Mouse (Mus musculus) heart, embryonic 15.5 days (tissue): Measurements from ENCODE around the gene Pias1. TPM values are rescaled to one million over a fixed set of nuclear protein-coding genes. Genes with fewer than 3 reads are reported as not detected.
A peak's percentile ranks its signal among the peaks of the same experiment; 100 is the strongest.
"Not testable (repeated sequence)": the region's sequence is repeated elsewhere in the genome, so short reads cannot be mapped to it uniquely, and the experiment has no call there.

Experiments used
- ATAC-seq: fragments of 200-750 bp; cut with Nextera tagmentation; replicated peaks from 2 replicates; pipeline ENCODE4 v1.8.0; 2017; ENCODE audit warnings: low read depth, moderate TSS enrichment; ENCODE audit not compliant: insufficient number of reproducible peaks, insufficient read depth, low FRiP score
- H3K27ac ChIP-seq: fragments of 300-500 bp; sonication (generic); 2 replicates; pipeline ENCODE4 v1.5.1; 2015; ENCODE audit warnings: mild to moderate bottlenecking, inconsistent platforms
- H3K27me3 ChIP-seq: fragments of 300-500 bp; sonication (generic); 2 replicates; pipeline ENCODE4 v1.6.1; 2015; ENCODE audit warnings: inconsistent platforms
- H3K36me3 ChIP-seq: fragments of 300-500 bp; sonication (generic); 2 replicates; pipeline ENCODE4 v1.6.1; 2015; ENCODE audit warnings: mild to moderate bottlenecking, inconsistent platforms
- H3K4me1 ChIP-seq: fragments of 300-500 bp; sonication (generic); replicated peaks from 2 replicates; pipeline ENCODE4 v1.6.1; 2015; ENCODE audit warnings: inconsistent platforms
- H3K4me2 ChIP-seq: fragments of 300-500 bp; sonication (generic); 2 replicates; pipeline ENCODE4 v1.6.1; 2015; ENCODE audit warnings: inconsistent platforms, mild to moderate bottlenecking, moderate library complexity
- H3K4me3 ChIP-seq: fragments of 300-500 bp; sonication (generic); 2 replicates; pipeline ENCODE4 v1.5.1; 2015; ENCODE audit warnings: mild to moderate bottlenecking, inconsistent platforms
- H3K9ac ChIP-seq: fragments of 300-500 bp; sonication (generic); 2 replicates; pipeline ENCODE4 v1.6.1; 2015; ENCODE audit warnings: mild to moderate bottlenecking, inconsistent platforms
- H3K9me3 ChIP-seq: fragments of 300-500 bp; sonication (generic); replicated peaks from 2 replicates; pipeline ENCODE4 v1.6.1; 2016; ENCODE audit warnings: inconsistent platforms
- WGBS: fragments of 180-500 bp; shearing (Covaris S2); methylation state at CpG from one replicate; pipeline ENCODE4 v1.1.7; 2015; ENCODE audit warnings: mixed read lengths; 5-methylcytosine and 5-hydroxymethylcytosine counted together
- polyA plus RNA-seq: library from polyadenylated mRNA; unstranded; fragments of >200 nt; fragmentation: Nextera tagmentation; extraction: Ambion mirVana; gene quantifications from 2 replicates; pipeline ENCODE4 v1.2.1, GENCODE M21; 2015

The Pias1 gene
- polyA plus RNA-seq, 1 experiment from 2014 or later, result 39.2 TPM

DNA sequence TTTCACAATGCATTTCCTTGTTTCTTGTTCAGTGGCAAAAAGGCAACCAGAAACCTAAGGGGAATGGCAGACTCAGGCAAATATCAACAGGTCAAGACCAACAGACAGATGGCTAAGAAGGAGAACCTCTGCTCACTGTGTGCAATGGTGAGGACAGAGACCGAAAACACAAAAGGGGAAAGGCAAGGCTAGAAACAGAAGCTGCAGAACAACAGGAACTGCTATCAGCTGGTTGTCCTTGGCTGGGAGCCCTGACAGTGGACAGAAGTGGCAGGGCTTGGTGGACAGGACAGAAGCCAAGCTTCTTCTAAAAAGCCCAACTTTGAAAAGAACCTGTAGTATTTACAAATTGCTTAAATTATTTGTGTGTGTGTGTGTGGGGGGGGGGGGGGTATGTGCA lies 93.2 kb downstream of the Pias1 start:
- H3K27me3 ChIP-seq, result no peaks in the 10 kb centered on the region
- H3K36me3 ChIP-seq, result peaks cover 32% of the 10 kb centered on the region
- WGBS, result 39% methylated on average over 1 of the region's 1 CpGs
- no peaks in the 10 kb centered on the region for H3K4me1 ChIP-seq
- H3K4me3 ChIP-seq, result no peak overlapping the region
- no peak overlapping the region for H3K4me2 ChIP-seq
- no peaks in the 10 kb centered on the region for H3K9me3 ChIP-seq
- no peak for ATAC-seq
- H3K9ac ChIP-seq, result no peak overlapping the region
- 0 out of 2 replicates have a peak overlapping the region, but pooled peaks have one; percentile 39 for H3K27ac ChIP-seq

DNA sequence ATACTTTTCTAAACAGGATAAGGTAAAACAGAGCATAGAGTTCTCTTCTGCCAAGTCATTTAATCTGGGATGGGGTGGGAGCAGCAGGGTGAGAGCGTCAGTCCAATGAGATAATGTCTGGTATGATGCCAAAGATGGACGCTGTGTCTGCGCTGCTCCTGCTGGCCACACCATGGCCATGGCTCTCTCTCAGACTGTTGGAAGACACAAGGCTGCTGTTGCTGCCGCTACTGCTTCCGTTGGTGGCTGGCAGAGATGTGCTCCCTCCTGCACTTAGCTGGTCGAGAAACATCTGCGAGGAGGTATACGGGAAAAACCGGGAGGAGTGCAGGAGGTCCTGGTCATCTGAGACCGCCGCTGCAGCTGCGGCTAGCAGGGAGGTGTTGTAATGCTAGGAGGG lies 105.9 kb downstream of the Pias1 start:
- Histone ChIP-seq H3K9ac (no peak overlapping the region), H3K27ac (peak overlapping the region; percentile 55), H3K4me3 (no peak overlapping the region), H3K36me3 (peaks cover 46% of the 10 kb centered on the region), H3K4me1 (peaks cover 17% of the 10 kb centered on the region), H3K9me3 (no peaks in the 10 kb centered on the region), H3K4me2 (0 out of 2 replicates have a peak overlapping the region, but pooled peaks have one; percentile 27), H3K27me3 (no peaks in the 10 kb centered on the region)
- ATAC-seq, result 0 out of 2 replicates have a peak, but pooled peaks have one; percentile 72
- 40% methylated on average over 12 of the region's 12 CpGs for WGBS

DNA sequence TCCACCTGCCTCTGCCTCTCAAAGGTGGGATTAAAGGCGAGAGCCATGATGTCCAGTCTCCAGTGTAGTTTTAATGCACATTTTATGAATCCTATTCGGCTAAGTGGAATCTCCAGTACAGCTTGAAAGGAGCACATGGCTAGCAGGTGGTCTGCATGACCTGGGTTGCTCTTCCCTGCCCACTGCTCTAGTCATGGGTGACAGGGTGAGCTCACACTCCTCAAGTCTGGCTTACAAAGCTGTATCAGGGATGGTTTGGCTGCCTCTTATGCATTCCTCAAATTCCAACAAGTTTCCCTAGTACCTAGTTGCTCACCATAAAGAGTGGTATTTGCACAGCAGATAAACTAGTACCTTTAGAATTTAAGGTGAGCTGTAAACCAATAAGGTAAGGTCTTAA lies 109.9 kb downstream of the Pias1 start:
- Histone ChIP-seq H3K4me2 (no peak overlapping the region), H3K9ac (no peak overlapping the region), H3K36me3 (peaks cover 13% of the 10 kb centered on the region; the same call in 1 of the 2 replicates), H3K27me3 (no peaks in the 10 kb centered on the region), H3K27ac (no peak overlapping the region), H3K9me3 (no peaks in the 10 kb centered on the region), H3K4me1 (peaks cover 21% of the 10 kb centered on the region), H3K4me3 (no peak overlapping the region)
- ATAC-seq, result no peak
- 63% methylated on average over 2 of the region's 2 CpGs for WGBS

- Histone ChIP-seq H3K27ac (no peak overlapping the region), H3K27me3 (no peaks in the 10 kb centered on the region), H3K9ac (no peak overlapping the region), H3K9me3 (no peaks in the 10 kb centered on the region), H3K36me3 (peaks cover 13% of the 10 kb centered on the region; the same call in 1 of the 2 replicates), H3K4me1 (peaks cover 20% of the 10 kb centered on the region), H3K4me2 (no peak overlapping the region), H3K4me3 (no peak overlapping the region)
- ATAC-seq, result no peak
- 75% methylated on average over 7 of the region's 7 CpGs for WGBS
Measured at GRCm38 (mm10) chr9:62876966-62877616, 110.6 kb downstream of the Pias1 start.

GRCm38 (mm10) chr9:62870728-62871127 lies 117.0 kb downstream of the Pias1 start:
- H3K4me1 ChIP-seq, result no peaks in the 10 kb centered on the region
- no peak overlapping the region for H3K4me2 ChIP-seq
- no peaks in the 10 kb centered on the region for H3K9me3 ChIP-seq
- no peak overlapping the region for H3K4me3 ChIP-seq
- ATAC-seq, result no peak
- no peak overlapping the region for H3K9ac ChIP-seq
- no peaks in the 10 kb centered on the region for H3K36me3 ChIP-seq
- H3K27me3 ChIP-seq, result no peaks in the 10 kb centered on the region
- no peak overlapping the region for H3K27ac ChIP-seq

DNA sequence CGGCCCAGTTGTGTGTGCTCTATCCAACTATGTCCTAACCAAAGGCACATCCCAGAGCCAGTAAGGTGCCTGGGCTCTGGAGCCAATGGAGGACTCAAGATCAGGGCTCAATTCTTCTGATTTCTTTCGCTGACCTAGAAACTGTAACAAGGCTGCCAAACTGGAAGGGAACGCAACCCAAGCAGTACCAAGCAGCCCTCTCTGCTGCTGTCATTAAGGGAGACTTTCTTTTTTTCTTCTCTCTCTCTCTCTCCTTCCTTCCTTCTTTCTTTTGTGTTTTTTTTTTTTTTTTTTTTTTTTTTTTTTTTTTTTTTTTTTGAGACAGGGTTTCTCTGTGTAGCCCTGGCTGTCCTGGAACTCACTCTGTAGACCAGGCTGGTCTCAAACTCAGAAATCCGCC lies 118.5 kb downstream of the Pias1 start:
- not testable (repeated sequence) for H3K9ac ChIP-seq
- 88% methylated on average over 4 of the region's 4 CpGs for WGBS

GRCm38 (mm10) chr9:62860866-62861265 lies 126.9 kb downstream of the Pias1 start:
- Histone ChIP-seq H3K4me3 (no peak overlapping the region), H3K4me1 (peaks cover 11% of the 10 kb centered on the region), H3K36me3 (no peaks in the 10 kb centered on the region), H3K27me3 (no peaks in the 10 kb centered on the region), H3K9ac (no peak overlapping the region), H3K27ac (no peak overlapping the region), H3K4me2 (no peak overlapping the region), H3K9me3 (no peaks in the 10 kb centered on the region)
- WGBS, result 71% methylated on average over 4 of the region's 4 CpGs
- ATAC-seq, result no peak

More for the DNA sequence above, 118.5 kb downstream of the Pias1 start:
- not testable (repeated sequence) for H3K27me3 ChIP-seq, H3K36me3 ChIP-seq, H3K4me2 ChIP-seq, ATAC-seq, H3K4me1 ChIP-seq, H3K27ac ChIP-seq, H3K4me3 ChIP-seq, H3K9me3 ChIP-seq

GRCm38 (mm10) chr9:62860102-62860501 lies 127.6 kb downstream of the Pias1 start:
- H3K27ac ChIP-seq, H3K36me3 ChIP-seq, ATAC-seq, H3K4me3 ChIP-seq, H3K27me3 ChIP-seq, H3K4me2 ChIP-seq, H3K9me3 ChIP-seq, H3K9ac ChIP-seq: not testable (repeated sequence)
- H3K4me1 ChIP-seq, result peaks cover 11% of the 10 kb centered on the region
- WGBS, result 36% methylated on average over 7 of the region's 7 CpGs

DNA sequence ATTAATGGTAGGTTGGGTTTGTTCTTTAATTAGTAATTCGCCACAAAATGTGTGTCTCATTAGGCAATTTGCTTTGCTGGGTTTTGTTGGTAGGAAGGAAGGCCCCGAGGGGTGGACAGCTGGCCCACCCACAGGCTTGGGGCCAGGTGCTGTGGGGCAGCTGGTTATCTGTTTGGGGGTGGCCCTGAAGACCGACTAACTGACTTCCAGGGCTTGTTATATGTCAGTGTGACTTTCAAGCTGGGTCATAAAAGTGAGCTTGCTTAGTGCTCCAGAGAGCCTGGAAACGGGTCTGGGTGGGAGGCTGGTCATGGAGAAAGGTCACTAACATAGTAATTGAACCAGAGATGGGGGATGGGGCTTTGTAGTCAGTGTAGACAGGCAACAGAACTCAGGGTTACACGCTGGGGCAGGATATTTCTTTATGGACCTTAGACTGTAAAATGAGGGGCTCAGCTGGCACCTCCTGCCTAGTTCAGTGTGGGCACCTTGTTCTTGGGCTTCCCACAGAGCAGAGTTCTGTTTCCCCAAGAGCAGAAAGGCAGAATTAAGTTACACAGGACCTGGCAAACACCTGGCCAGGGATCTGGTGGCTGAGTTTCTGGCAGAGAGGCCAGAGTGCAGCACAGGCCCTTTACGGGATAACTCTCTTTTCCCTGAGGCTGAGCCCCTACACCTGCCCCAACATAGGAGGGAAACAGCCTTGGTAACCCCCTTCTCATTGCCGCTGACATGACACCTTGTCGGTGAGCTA lies 129.3 kb downstream of the Pias1 start:
- no peak for ATAC-seq
- peaks cover 18% of the 10 kb centered on the region for H3K4me1 ChIP-seq
- H3K27me3 ChIP-seq, result no peaks in the 10 kb centered on the region
- no peak overlapping the region for H3K4me3 ChIP-seq
- H3K27ac ChIP-seq, result peak overlapping the region; percentile 49; the same call in 1 of the 2 replicates
- no peaks in the 10 kb centered on the region for H3K36me3 ChIP-seq
- H3K9ac ChIP-seq, result no peak overlapping the region
- H3K9me3 ChIP-seq, result no peaks in the 10 kb centered on the region
- H3K4me2 ChIP-seq, result peak overlapping the region; percentile 43; the same call in 1 of the 2 replicates
- 61% methylated on average over 8 of the region's 8 CpGs for WGBS

DNA sequence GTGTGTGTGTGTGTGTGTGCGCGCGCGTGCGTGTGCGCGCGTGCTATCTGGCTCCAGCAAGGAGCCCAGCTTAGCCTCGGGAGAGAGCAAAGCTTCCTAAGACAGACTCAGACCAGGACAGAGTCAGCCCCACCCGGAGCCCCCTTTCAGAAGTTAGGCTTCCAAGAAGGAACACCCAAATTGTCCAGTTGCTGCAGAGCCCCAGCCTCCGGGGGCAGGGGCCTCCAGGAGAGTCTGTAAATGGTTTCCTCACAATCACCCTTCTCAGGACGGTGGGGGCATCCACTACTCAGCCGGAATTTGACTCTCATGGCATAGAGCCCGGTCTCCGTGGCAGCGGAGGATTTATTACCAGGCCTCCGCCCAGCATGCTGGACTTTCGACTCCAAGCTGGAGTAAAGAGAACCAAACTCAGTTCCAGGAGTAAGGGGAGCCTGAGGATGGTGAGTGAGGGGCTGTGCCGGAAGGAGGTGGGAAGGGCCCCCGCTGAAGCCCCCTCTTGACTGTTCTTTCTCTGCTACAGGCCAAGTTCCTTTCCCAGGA lies 129.9 kb downstream of the Pias1 start, which contains the start of gene Calml4:
Gene Calml4, plus strand, starts transcription at position 362 of the 543 bp plus-strand sequence.
- Histone ChIP-seq H3K27me3 (no peaks in the 10 kb centered on the region), H3K9ac (no peak within 1 kb of the TSS), H3K4me2 (peak within 1 kb of the TSS; percentile 43), H3K4me1 (peaks cover 18% of the 10 kb centered on the region), H3K27ac (peak within 1 kb of the TSS; percentile 49; the same call in 1 of the 2 replicates), H3K9me3 (no peaks in the 10 kb centered on the region), H3K4me3 (no peak within 1 kb of the TSS), H3K36me3 (no peaks in the 10 kb centered on the region)
- peak; percentile 76 for ATAC-seq
- 47% methylated on average over 16 of the region's 20 CpGs for WGBS

- ATAC-seq, result no peak
- Histone ChIP-seq H3K9ac (no peak overlapping the region), H3K27me3 (no peaks in the 10 kb centered on the region), H3K4me1 (peaks cover 18% of the 10 kb centered on the region), H3K27ac (0 out of 2 replicates have a peak overlapping the region, but pooled peaks have one; percentile 18), H3K4me2 (peak overlapping the region; percentile 43; the same call in 1 of the 2 replicates), H3K9me3 (no peaks in the 10 kb centered on the region), H3K4me3 (no peak overlapping the region), H3K36me3 (no peaks in the 10 kb centered on the region)
- 76% methylated on average over 9 of the region's 9 CpGs for WGBS
Measured at GRCm38 (mm10) chr9:62857216-62857615, 130.5 kb downstream of the Pias1 start.
